Mouse (Mus musculus): Measurements from ENCODE around the gene Mospd3.

DNA sequence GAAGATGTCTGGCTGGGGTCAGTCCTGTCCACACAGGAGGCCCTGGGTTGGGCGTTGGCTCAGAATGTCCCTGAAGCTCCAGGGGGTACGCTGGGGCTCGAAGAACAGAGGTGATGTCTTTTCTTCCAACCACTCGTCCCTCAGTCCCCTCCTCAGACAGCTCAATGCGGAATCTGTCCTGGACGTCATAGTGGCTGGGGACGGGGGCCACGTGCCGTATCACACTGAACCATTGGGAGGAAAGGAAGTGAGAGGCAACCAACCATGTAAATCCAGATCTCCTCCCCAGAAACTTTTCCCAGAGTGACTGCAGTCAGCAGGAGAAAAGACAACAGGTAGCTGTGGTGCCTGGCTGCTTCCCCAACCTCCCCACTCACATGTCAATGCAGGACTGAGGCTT lies 1.3 kb downstream of the Mospd3 start:
- TF ChIP-seq POLR2A (IDR thresholded peaks at IDR 0.05; ENCODE audit: extremely low read depth, insufficient read depth, low read length) = no peak
- no peak for TF ChIP-seq CTCF (IDR thresholded peaks at IDR 0.05; ENCODE audit: extremely low read depth, insufficient read depth, low read length)

Measured in cortical plate, adult 2 months (tissue).